In the genomic region with DNA sequence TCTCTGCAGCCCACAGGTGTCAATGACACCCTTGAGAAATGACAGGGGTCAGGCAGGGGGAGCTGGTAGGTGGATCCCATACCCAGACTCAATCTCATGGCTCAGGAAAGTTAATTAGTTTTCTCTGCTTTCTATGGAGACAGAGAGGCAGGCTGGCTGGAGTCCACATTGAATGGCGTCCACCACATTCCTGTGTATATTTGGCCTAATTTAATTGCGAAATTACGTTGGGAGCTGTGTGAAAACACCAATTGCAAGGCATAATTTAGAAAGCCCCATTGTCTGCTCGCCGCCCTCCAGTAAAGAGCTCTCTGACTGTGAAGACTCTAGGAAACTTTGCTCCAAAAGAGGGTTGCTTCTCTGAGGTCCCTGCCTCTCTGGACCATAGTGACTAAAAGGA, we compare ENCODE assay signal across 23 mouse cellular contexts.
DNase-seq lines count a peak whose midpoint lies in the region; ATAC-seq lines count a peak whose summit lies in the region.
"Had no signal": no experiment of that assay in that cellular context is flagged by ENCODE, and none has a peak within 500 bp of the region (broad histone marks: within the 10 kb centered on the region; RNA-seq: fewer than 3 reads in every experiment).

No protein-coding gene starts in this region.

- no peaks in the 10 kb centered on the region for H3K9me3 ChIP-seq in forebrain, embryonic 14.5 days (replicated peaks; ENCODE audit: control insufficient read depth, low read length)
- H3K9me3 ChIP-seq in forebrain, embryonic 13.5 days (replicated peaks): no peaks in the 10 kb centered on the region; the same call in 1 of the 2 replicates
- H3K9me3 ChIP-seq: embryonic facial prominence, embryonic 10.5 days; embryonic facial prominence, embryonic 12.5 days; forebrain, embryonic 12.5 days had no signal

- no peaks in the 10 kb centered on the region for H3K36me3 ChIP-seq in forebrain, embryonic 14.5 days (ENCODE audit: control insufficient read depth, insufficient read depth, low read length)
- no peaks in the 10 kb centered on the region for H3K36me3 ChIP-seq in forebrain, embryonic 13.5 days (ENCODE audit: poor library complexity, severe bottlenecking)
- H3K36me3 ChIP-seq: embryonic facial prominence, embryonic 10.5 days; embryonic facial prominence, embryonic 12.5 days; forebrain, embryonic 12.5 days; G1E had no signal

- no peaks in the 10 kb centered on the region for H3K27me3 ChIP-seq in forebrain, embryonic 14.5 days (replicated peaks; ENCODE audit: control insufficient read depth, insufficient read depth, low read length)
- peaks cover 13% of the 10 kb centered on the region; the same call in 1 of the 2 replicates for H3K27me3 ChIP-seq in forebrain, embryonic 13.5 days
- H3K27me3 ChIP-seq: CH12.LX; embryonic facial prominence, embryonic 12.5 days had no signal

- H3K9ac ChIP-seq in forebrain, embryonic 14.5 days (ENCODE audit: low read length): no peak overlapping the region
- H3K9ac ChIP-seq in forebrain, embryonic 13.5 days: no peak overlapping the region
- H3K9ac ChIP-seq: embryonic facial prominence, embryonic 12.5 days; forebrain, embryonic 12.5 days had no signal

- DNase-seq in adrenal gland, postnatal 10 days: peak; percentile 7
- DNase-seq in adrenal gland, postnatal 36 days: no peak
- peak; percentile 66 for DNase-seq in forebrain, embryonic 14.5 days (ENCODE audit: low spot score)
- peak; percentile 80 for DNase-seq in Muller cell, postnatal 12 days (ENCODE audit: inconsistent ontology term)
- peak; percentile 20 for DNase-seq in retina, embryonic 14.5 days (ENCODE audit: low spot score)
- DNase-seq in cerebellum, adult 18-20 months: no peak
- no peak for DNase-seq in yolk sac, embryonic 10.5 days (ENCODE audit: low spot score)
- DNase-seq: adrenal gland, adult 2 months; adrenal gland, postnatal 14 days; B cell, adult 2 months; cerebellum, adult 11-12 months; cerebellum, adult 8-10 months; cerebellum, adult 9-11 months; cerebellum, postnatal 14 days; cerebellum, postnatal 36 days had no signal

- WGBS in forebrain, embryonic 14.5 days: 2% methylated on average over 5 of the region's 5 CpGs
- 6% methylated on average over 5 of the region's 5 CpGs for WGBS in forebrain, embryonic 13.5 days

- no peak overlapping the region for H3K27ac ChIP-seq in forebrain, embryonic 14.5 days (ENCODE audit: low read depth, low read length)
- no peak overlapping the region for H3K27ac ChIP-seq in forebrain, embryonic 13.5 days
- H3K27ac ChIP-seq: embryonic facial prominence, embryonic 10.5 days; embryonic facial prominence, embryonic 12.5 days; forebrain, embryonic 12.5 days had no signal

- 0 out of 2 replicates have a peak, but pooled peaks cover 2% of the 10 kb centered on the region for H3K4me1 ChIP-seq in forebrain, embryonic 14.5 days (ENCODE audit: control insufficient read depth, insufficient read depth, low read length)
- peaks cover 11% of the 10 kb centered on the region for H3K4me1 ChIP-seq in forebrain, embryonic 13.5 days
- H3K4me1 ChIP-seq: embryonic facial prominence, embryonic 12.5 days had no signal

- ATAC-seq in forebrain, embryonic 14.5 days: no peak
- ATAC-seq in forebrain, embryonic 13.5 days: no peak
- ATAC-seq: CD4-positive, CD25-positive, alpha-beta regulatory T cell, adult 4 months; forebrain, embryonic 16.5 days had no signal

- H3K4me3 ChIP-seq in forebrain, embryonic 14.5 days (ENCODE audit: low read depth, low read length): no peak overlapping the region
- no peak overlapping the region for H3K4me3 ChIP-seq in forebrain, embryonic 13.5 days
- H3K4me3 ChIP-seq: embryonic facial prominence, embryonic 10.5 days; embryonic facial prominence, embryonic 12.5 days; forebrain, embryonic 12.5 days had no signal

- no peak overlapping the region for H3K4me2 ChIP-seq in forebrain, embryonic 14.5 days (ENCODE audit: low read length)
- no peak overlapping the region for H3K4me2 ChIP-seq in forebrain, embryonic 13.5 days
- H3K4me2 ChIP-seq: embryonic facial prominence, embryonic 12.5 days; forebrain, embryonic 12.5 days had no signal

Comparison
In these comparisons a context has a peak if more than half of its experiments do, and no peak if none do; other contexts are left out.
1. DNase-seq: peak in adrenal gland, postnatal 10 days (single experiment), forebrain, embryonic 14.5 days (single experiment), Muller cell, postnatal 12 days (single experiment) and retina, embryonic 14.5 days (single experiment); none in adrenal gland, postnatal 36 days (0 of 2), cerebellum, adult 18-20 months (0 of 2) and yolk sac, embryonic 10.5 days (single experiment).